Mouse (Mus musculus): ENCODE results near the gene Tcf12. TPM values are rescaled to one million over a fixed set of nuclear protein-coding genes. Genes with fewer than 3 reads are reported as not detected.

The Tcf12 gene
- polyA plus RNA-seq, 1 experiment from 2014 or later, result 230 TPM

- 78% methylated on average over 4 of the region's 4 CpGs for WGBS
- no peak overlapping the region for H3K4me2 ChIP-seq (ENCODE audit: low read depth, low read length)
- H3K4me1 ChIP-seq (ENCODE audit: control insufficient read depth, insufficient read depth, low read length), result no peaks in the 10 kb centered on the region
- ATAC-seq (replicated peaks; ENCODE audit: insufficient number of reproducible peaks, low FRiP score, low TSS enrichment, low read depth) (no peak), DNase-seq (ENCODE audit: low spot score) (no peak)
- no peaks in the 10 kb centered on the region for H3K27me3 ChIP-seq (ENCODE audit: control insufficient read depth, insufficient read depth, low read length)
- H3K4me3 ChIP-seq (ENCODE audit: low read depth, low read length), result no peak overlapping the region
- H3K9me3 ChIP-seq (replicated peaks; ENCODE audit: control insufficient read depth, low read length), result no peaks in the 10 kb centered on the region
- no peak overlapping the region for H3K27ac ChIP-seq (replicated peaks; ENCODE audit: low read depth, low read length)
- no peak overlapping the region for H3K9ac ChIP-seq (replicated peaks; ENCODE audit: low read length)
- H3K36me3 ChIP-seq (replicated peaks; ENCODE audit: control insufficient read depth, insufficient read depth, low read depth, low read length), result no peaks in the 10 kb centered on the region
Observed at GRCm38 (mm10) chr9:71951341-71951740, 160.3 kb downstream of the Tcf12 start.

GRCm38 (mm10) chr9:71944801-71945200 lies 166.9 kb downstream of the Tcf12 start:
- Histone ChIP-seq H3K4me2 (ENCODE audit: low read depth, low read length) (no peak overlapping the region), H3K9me3 (replicated peaks; ENCODE audit: control insufficient read depth, low read length) (no peaks in the 10 kb centered on the region), H3K4me1 (ENCODE audit: control insufficient read depth, insufficient read depth, low read length) (no peaks in the 10 kb centered on the region), H3K9ac (replicated peaks; ENCODE audit: low read length) (no peak overlapping the region), H3K27me3 (ENCODE audit: control insufficient read depth, insufficient read depth, low read length) (no peaks in the 10 kb centered on the region), H3K36me3 (replicated peaks; ENCODE audit: control insufficient read depth, insufficient read depth, low read depth, low read length) (no peaks in the 10 kb centered on the region), H3K27ac (replicated peaks; ENCODE audit: low read depth, low read length) (no peak overlapping the region), H3K4me3 (ENCODE audit: low read depth, low read length) (no peak overlapping the region)
- 98% methylated on average over 4 of the region's 4 CpGs for WGBS
- DNase-seq (ENCODE audit: low spot score), result no peak
- ATAC-seq (replicated peaks; ENCODE audit: insufficient number of reproducible peaks, low FRiP score, low TSS enrichment, low read depth), result no peak

GRCm38 (mm10) chr9:71942424-71942823 lies 169.2 kb downstream of the Tcf12 start:
- no peaks in the 10 kb centered on the region for H3K9me3 ChIP-seq (replicated peaks; ENCODE audit: control insufficient read depth, low read length)
- no peaks in the 10 kb centered on the region for H3K4me1 ChIP-seq (ENCODE audit: control insufficient read depth, insufficient read depth, low read length)
- no peak for ATAC-seq (replicated peaks; ENCODE audit: insufficient number of reproducible peaks, low FRiP score, low TSS enrichment, low read depth)
- no peaks in the 10 kb centered on the region for H3K27me3 ChIP-seq (ENCODE audit: control insufficient read depth, insufficient read depth, low read length)
- H3K4me3 ChIP-seq (ENCODE audit: low read depth, low read length), result no peak overlapping the region
- no peak overlapping the region for H3K4me2 ChIP-seq (ENCODE audit: low read depth, low read length)
- no peak overlapping the region for H3K27ac ChIP-seq (replicated peaks; ENCODE audit: low read depth, low read length)
- no peak for DNase-seq (ENCODE audit: low spot score)
- no peaks in the 10 kb centered on the region for H3K36me3 ChIP-seq (replicated peaks; ENCODE audit: control insufficient read depth, insufficient read depth, low read depth, low read length)
- H3K9ac ChIP-seq (replicated peaks; ENCODE audit: low read length), result no peak overlapping the region

GRCm38 (mm10) chr9:71940016-71940415 lies 171.7 kb downstream of the Tcf12 start:
- H3K4me2 ChIP-seq (ENCODE audit: low read depth, low read length), result no peak overlapping the region
- H3K27me3 ChIP-seq (ENCODE audit: control insufficient read depth, insufficient read depth, low read length), result no peaks in the 10 kb centered on the region
- H3K9ac ChIP-seq (replicated peaks; ENCODE audit: low read length), result no peak overlapping the region
- H3K36me3 ChIP-seq (replicated peaks; ENCODE audit: control insufficient read depth, insufficient read depth, low read depth, low read length), result no peaks in the 10 kb centered on the region
- no peak overlapping the region for H3K4me3 ChIP-seq (ENCODE audit: low read depth, low read length)
- DNase-seq (ENCODE audit: low spot score) (no peak), ATAC-seq (replicated peaks; ENCODE audit: insufficient number of reproducible peaks, low FRiP score, low TSS enrichment, low read depth) (no peak)
- H3K9me3 ChIP-seq (replicated peaks; ENCODE audit: control insufficient read depth, low read length), result no peaks in the 10 kb centered on the region
- no peak overlapping the region for H3K27ac ChIP-seq (replicated peaks; ENCODE audit: low read depth, low read length)
- H3K4me1 ChIP-seq (ENCODE audit: control insufficient read depth, insufficient read depth, low read length), result no peaks in the 10 kb centered on the region

- ATAC-seq (replicated peaks; ENCODE audit: insufficient number of reproducible peaks, low FRiP score, low TSS enrichment, low read depth), result no peak
- no peak for DNase-seq (ENCODE audit: low spot score)
Observed at GRCm38 (mm10) chr9:71936199-71936598, 175.5 kb downstream of the Tcf12 start.

GRCm38 (mm10) chr9:71934833-71935232 lies 176.8 kb downstream of the Tcf12 start:
- 88% methylated on average over 3 of the region's 3 CpGs for WGBS
- no peak for DNase-seq (ENCODE audit: low spot score)
- Histone ChIP-seq H3K4me3 (ENCODE audit: low read depth, low read length) (no peak overlapping the region), H3K27me3 (ENCODE audit: control insufficient read depth, insufficient read depth, low read length) (no peaks in the 10 kb centered on the region), H3K4me2 (ENCODE audit: low read depth, low read length) (no peak overlapping the region), H3K4me1 (ENCODE audit: control insufficient read depth, insufficient read depth, low read length) (no peaks in the 10 kb centered on the region), H3K9me3 (replicated peaks; ENCODE audit: control insufficient read depth, low read length) (no peaks in the 10 kb centered on the region), H3K27ac (replicated peaks; ENCODE audit: low read depth, low read length) (no peak overlapping the region), H3K36me3 (replicated peaks; ENCODE audit: control insufficient read depth, insufficient read depth, low read depth, low read length) (no peaks in the 10 kb centered on the region), H3K9ac (replicated peaks; ENCODE audit: low read length) (no peak overlapping the region)
- no peak for ATAC-seq (replicated peaks; ENCODE audit: insufficient number of reproducible peaks, low FRiP score, low TSS enrichment, low read depth)

More at GRCm38 (mm10) chr9:71936199-71936598, 175.5 kb downstream of the Tcf12 start:
- Histone ChIP-seq H3K4me3 (ENCODE audit: low read depth, low read length) (no peak overlapping the region), H3K9ac (replicated peaks; ENCODE audit: low read length) (no peak overlapping the region), H3K27ac (replicated peaks; ENCODE audit: low read depth, low read length) (no peak overlapping the region), H3K9me3 (replicated peaks; ENCODE audit: control insufficient read depth, low read length) (no peaks in the 10 kb centered on the region), H3K4me2 (ENCODE audit: low read depth, low read length) (no peak overlapping the region), H3K36me3 (replicated peaks; ENCODE audit: control insufficient read depth, insufficient read depth, low read depth, low read length) (no peaks in the 10 kb centered on the region), H3K4me1 (ENCODE audit: control insufficient read depth, insufficient read depth, low read length) (no peaks in the 10 kb centered on the region), H3K27me3 (ENCODE audit: control insufficient read depth, insufficient read depth, low read length) (no peaks in the 10 kb centered on the region)
- WGBS, result 85% methylated on average over 1 of the region's 1 CpGs

- no peak overlapping the region for H3K4me3 ChIP-seq (ENCODE audit: low read depth, low read length)
- H3K27me3 ChIP-seq (ENCODE audit: control insufficient read depth, insufficient read depth, low read length), result no peaks in the 10 kb centered on the region
- H3K36me3 ChIP-seq (replicated peaks; ENCODE audit: control insufficient read depth, insufficient read depth, low read depth, low read length), result no peaks in the 10 kb centered on the region
- H3K9me3 ChIP-seq (replicated peaks; ENCODE audit: control insufficient read depth, low read length), result no peaks in the 10 kb centered on the region
- no peaks in the 10 kb centered on the region for H3K4me1 ChIP-seq (ENCODE audit: control insufficient read depth, insufficient read depth, low read length)
- DNase-seq (ENCODE audit: low spot score) (no peak), ATAC-seq (replicated peaks; ENCODE audit: insufficient number of reproducible peaks, low FRiP score, low TSS enrichment, low read depth) (no peak)
- H3K4me2 ChIP-seq (ENCODE audit: low read depth, low read length), result no peak overlapping the region
- H3K9ac ChIP-seq (replicated peaks; ENCODE audit: low read length), result no peak overlapping the region
- no peak overlapping the region for H3K27ac ChIP-seq (replicated peaks; ENCODE audit: low read depth, low read length)
Observed at GRCm38 (mm10) chr9:71931965-71932364, 179.7 kb downstream of the Tcf12 start.

GRCm38 (mm10) chr9:71931358-71931715 lies 180.3 kb downstream of the Tcf12 start:
- H3K4me3 ChIP-seq (ENCODE audit: low read depth, low read length), result no peak overlapping the region
- no peaks in the 10 kb centered on the region for H3K36me3 ChIP-seq (replicated peaks; ENCODE audit: control insufficient read depth, insufficient read depth, low read depth, low read length)
- no peaks in the 10 kb centered on the region for H3K27me3 ChIP-seq (ENCODE audit: control insufficient read depth, insufficient read depth, low read length)
- ATAC-seq (replicated peaks; ENCODE audit: insufficient number of reproducible peaks, low FRiP score, low TSS enrichment, low read depth) (no peak), DNase-seq (ENCODE audit: low spot score) (no peak)
- 70% methylated on average over 8 of the region's 8 CpGs for WGBS
- no peaks in the 10 kb centered on the region for H3K9me3 ChIP-seq (replicated peaks; ENCODE audit: control insufficient read depth, low read length)
- no peak overlapping the region for H3K9ac ChIP-seq (replicated peaks; ENCODE audit: low read length)
- H3K4me2 ChIP-seq (ENCODE audit: low read depth, low read length), result no peak overlapping the region
- H3K27ac ChIP-seq (replicated peaks; ENCODE audit: low read depth, low read length), result no peak overlapping the region
- H3K4me1 ChIP-seq (ENCODE audit: control insufficient read depth, insufficient read depth, low read length), result no peaks in the 10 kb centered on the region
